Comparison of ENCODE assay signal across 14 mouse cellular contexts in the genomic region with DNA sequence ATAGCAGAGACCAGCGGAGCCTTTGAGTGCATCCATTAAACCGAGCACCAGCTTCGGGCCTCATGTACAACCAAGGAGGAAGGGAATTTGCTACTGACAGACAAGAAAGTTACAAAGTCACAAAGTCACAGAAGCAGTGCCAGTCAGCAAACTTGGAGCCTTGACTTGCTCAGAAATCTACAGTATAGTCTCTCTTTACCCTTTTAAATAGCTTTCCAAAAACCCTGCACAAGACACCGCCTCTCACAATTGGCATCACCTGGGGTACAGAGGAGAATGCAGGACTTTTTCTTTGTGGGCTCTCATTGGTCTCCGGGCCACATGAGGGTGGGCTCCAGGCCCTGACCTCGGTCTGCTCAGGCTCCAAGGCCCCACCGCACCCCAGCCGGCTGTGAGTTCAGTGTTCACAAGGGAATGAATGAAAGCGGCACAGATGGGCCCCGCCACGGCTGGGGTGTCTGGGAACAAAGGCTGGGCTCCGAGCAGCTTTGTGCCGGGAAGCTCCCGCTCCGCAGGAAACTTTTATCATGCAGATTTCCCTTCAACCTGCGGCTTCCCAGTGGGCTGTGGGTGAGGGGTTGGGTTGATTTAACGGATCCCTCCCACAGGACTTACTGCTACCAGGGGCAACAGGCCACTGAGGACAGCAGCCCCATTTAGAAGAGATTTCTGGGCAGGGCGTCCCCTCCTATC. TPM values are rescaled to one million over a fixed set of nuclear protein-coding genes. Genes with fewer than 3 reads are reported as not detected.
A peak's percentile ranks its signal among the peaks of the same experiment; 100 is the strongest.
DNase-seq lines count a peak whose midpoint lies in the region; ATAC-seq and TF ChIP-seq lines count a peak whose summit lies in the region.
"Had no signal": no experiment of that assay in that cellular context is flagged by ENCODE, and none has a peak within 500 bp of the region (broad histone marks: within the 10 kb centered on the region; RNA-seq: fewer than 3 reads in every experiment).

No protein-coding gene starts in this region.

- 64% methylated on average over 18 of the region's 18 CpGs for WGBS in stomach, embryonic 15.5 days
- WGBS in stomach, postnatal 0 days = 53% methylated on average over 18 of the region's 18 CpGs
- WGBS in forebrain, embryonic 14.5 days = 3% methylated on average over 18 of the region's 18 CpGs
- 8% methylated on average over 18 of the region's 18 CpGs for WGBS in midbrain, embryonic 12.5 days
- 57% methylated on average over 18 of the region's 18 CpGs for WGBS in kidney, embryonic 16.5 days

- H3K36me3 ChIP-seq in stomach, embryonic 15.5 days = peaks cover 61% of the 10 kb centered on the region
- peaks cover 30% of the 10 kb centered on the region for H3K36me3 ChIP-seq in stomach, postnatal 0 days (ENCODE audit: control insufficient read depth, insufficient read depth, low read length)
- peaks cover 71% of the 10 kb centered on the region for H3K36me3 ChIP-seq in forebrain, embryonic 14.5 days (ENCODE audit: control insufficient read depth, insufficient read depth, low read length)
- peaks cover 51% of the 10 kb centered on the region for H3K36me3 ChIP-seq in midbrain, embryonic 12.5 days
- H3K36me3 ChIP-seq in kidney, embryonic 16.5 days (ENCODE audit: insufficient read depth, low read length) = peaks cover 66% of the 10 kb centered on the region

- H3K4me3 ChIP-seq in stomach, embryonic 15.5 days (replicated peaks) = no peak overlapping the region
- no peak overlapping the region for H3K4me3 ChIP-seq in stomach, postnatal 0 days (ENCODE audit: low read depth, low read length)
- H3K4me3 ChIP-seq in forebrain, embryonic 14.5 days (ENCODE audit: low read depth, low read length) = no peak overlapping the region
- no peak overlapping the region for H3K4me3 ChIP-seq in midbrain, embryonic 12.5 days
- no peak overlapping the region for H3K4me3 ChIP-seq in kidney, embryonic 16.5 days (ENCODE audit: low read length)
- H3K4me3 ChIP-seq: limb, embryonic 12.5 days had no signal

- no peak overlapping the region for H3K4me2 ChIP-seq in stomach, embryonic 15.5 days
- H3K4me2 ChIP-seq in stomach, postnatal 0 days (replicated peaks; ENCODE audit: low read depth) = no peak overlapping the region
- peak overlapping the region; percentile 38 for H3K4me2 ChIP-seq in forebrain, embryonic 14.5 days (ENCODE audit: low read length)
- H3K4me2 ChIP-seq in midbrain, embryonic 12.5 days (replicated peaks) = peak overlapping the region; percentile 35
- no peak overlapping the region for H3K4me2 ChIP-seq in kidney, embryonic 16.5 days (replicated peaks; ENCODE audit: low read depth, low read length)
- H3K4me2 ChIP-seq: limb, embryonic 12.5 days had no signal

- H3K9ac ChIP-seq in stomach, embryonic 15.5 days = no peak overlapping the region
- no peak overlapping the region for H3K9ac ChIP-seq in stomach, postnatal 0 days (ENCODE audit: low read length)
- H3K9ac ChIP-seq in forebrain, embryonic 14.5 days (ENCODE audit: low read length) = peak overlapping the region; percentile 49
- H3K9ac ChIP-seq in midbrain, embryonic 12.5 days (replicated peaks) = peak overlapping the region; percentile 34; the same call in 1 of the 2 replicates
- H3K9ac ChIP-seq in kidney, embryonic 16.5 days (replicated peaks; ENCODE audit: low read length) = no peak overlapping the region
- H3K9ac ChIP-seq: limb, embryonic 12.5 days had no signal

- ATAC-seq in stomach, embryonic 15.5 days (ENCODE audit: insufficient read depth, low FRiP score, low read depth) = no peak
- no peak for ATAC-seq in stomach, postnatal 0 days (ENCODE audit: low FRiP score, low TSS enrichment)
- peak; percentile 86 for ATAC-seq in forebrain, embryonic 14.5 days
- peak; percentile 93 for ATAC-seq in midbrain, embryonic 12.5 days (ENCODE audit: low FRiP score, low read depth)
- no peak for ATAC-seq in kidney, embryonic 16.5 days (ENCODE audit: low FRiP score, low TSS enrichment)
- no peak for ATAC-seq in megakaryocyte, adult 5-6 weeks (ENCODE audit: poor library complexity, severe bottlenecking)

- H3K27ac ChIP-seq in stomach, embryonic 15.5 days = peak overlapping the region; percentile 11; the same call in 1 of the 2 replicates
- H3K27ac ChIP-seq in stomach, postnatal 0 days (replicated peaks) = no peak overlapping the region
- H3K27ac ChIP-seq in forebrain, embryonic 14.5 days (ENCODE audit: low read depth, low read length) = peak overlapping the region; percentile 96
- H3K27ac ChIP-seq in midbrain, embryonic 12.5 days (replicated peaks) = peak overlapping the region; percentile 96
- no peak overlapping the region for H3K27ac ChIP-seq in kidney, embryonic 16.5 days (ENCODE audit: low read length)
- H3K27ac ChIP-seq: limb, embryonic 12.5 days had no signal

- no peak for TF ChIP-seq EP300 in stomach, postnatal 0 days (optimal IDR thresholded peaks at IDR 0.05)

- H3K4me1 ChIP-seq in stomach, embryonic 15.5 days = no peaks in the 10 kb centered on the region
- no peaks in the 10 kb centered on the region for H3K4me1 ChIP-seq in stomach, postnatal 0 days (replicated peaks; ENCODE audit: control insufficient read depth, insufficient read depth)
- peaks cover 37% of the 10 kb centered on the region for H3K4me1 ChIP-seq in forebrain, embryonic 14.5 days (ENCODE audit: control insufficient read depth, insufficient read depth, low read length)
- peaks cover 57% of the 10 kb centered on the region for H3K4me1 ChIP-seq in midbrain, embryonic 12.5 days
- no peaks in the 10 kb centered on the region for H3K4me1 ChIP-seq in kidney, embryonic 16.5 days (ENCODE audit: insufficient read depth, low read length)
- H3K4me1 ChIP-seq: limb, embryonic 12.5 days had no signal

- no peak for TF ChIP-seq CTCF in stomach, postnatal 0 days (IDR thresholded peaks at IDR 0.05; ENCODE audit: low read depth)

- H3K27me3 ChIP-seq in stomach, embryonic 15.5 days (replicated peaks) = no peaks in the 10 kb centered on the region
- H3K27me3 ChIP-seq in stomach, postnatal 0 days (ENCODE audit: control insufficient read depth, insufficient read depth, low read length) = no peaks in the 10 kb centered on the region
- no peaks in the 10 kb centered on the region for H3K27me3 ChIP-seq in forebrain, embryonic 14.5 days (replicated peaks; ENCODE audit: control insufficient read depth, insufficient read depth, low read length)
- H3K27me3 ChIP-seq in midbrain, embryonic 12.5 days = no peaks in the 10 kb centered on the region
- no peaks in the 10 kb centered on the region for H3K27me3 ChIP-seq in kidney, embryonic 16.5 days (ENCODE audit: insufficient read depth, low read length)
- H3K27me3 ChIP-seq: limb, embryonic 12.5 days had no signal

- no peak for DNase-seq in stomach, postnatal 0 days (ENCODE audit: low spot score)
- peak; percentile 93 for DNase-seq in forebrain, embryonic 14.5 days (ENCODE audit: low spot score)
- DNase-seq in cerebellum, adult 9-11 months = no peak
- no peak for DNase-seq in lung, postnatal 25 days (ENCODE audit: low spot score)
- DNase-seq: heart, adult 11 months; kidney, adult 18-20 months; right cerebral cortex, postnatal 14 days; thymus, postnatal 25 days had no signal

- H3K9me3 ChIP-seq in stomach, embryonic 15.5 days = no peaks in the 10 kb centered on the region
- no peaks in the 10 kb centered on the region for H3K9me3 ChIP-seq in stomach, postnatal 0 days (ENCODE audit: control insufficient read depth, low read length)
- H3K9me3 ChIP-seq in forebrain, embryonic 14.5 days (replicated peaks; ENCODE audit: control insufficient read depth, low read length) = no peaks in the 10 kb centered on the region
- H3K9me3 ChIP-seq in midbrain, embryonic 12.5 days = no peaks in the 10 kb centered on the region
- no peaks in the 10 kb centered on the region for H3K9me3 ChIP-seq in kidney, embryonic 16.5 days (ENCODE audit: low read length)
- H3K9me3 ChIP-seq: G1E; limb, embryonic 12.5 days had no signal

RNA-seq across cellular contexts. Expression of gene Sars, which starts 11.7 kb away (rescaled TPM):
- polyA plus RNA-seq in stomach, embryonic 15.5 days (2015; fragmentation: Nextera tagmentation; extraction: Ambion mirVana) = 124 and 142 TPM in 2 replicates
- 99.5 and 102 TPM in 2 replicates for polyA plus RNA-seq in stomach, postnatal 0 days (2015; fragmentation: Nextera tagmentation; extraction: Ambion mirVana)
- polyA plus RNA-seq in forebrain, embryonic 14.5 days (2014; fragmentation: Nextera tagmentation; extraction: Ambion mirVana) = 227 and 241 TPM in 2 replicates
- polyA plus RNA-seq in midbrain, embryonic 12.5 days (2016; fragmentation: Nextera tagmentation; extraction: Ambion mirVana) = 184 and 192 TPM in 2 replicates
- 134 and 142 TPM in 2 replicates for polyA plus RNA-seq in kidney, embryonic 16.5 days (2015; fragmentation: Nextera tagmentation; extraction: Ambion mirVana)
- 19.2 and 19.9 TPM in 2 replicates for total RNA-seq in megakaryocyte, adult 5-6 weeks (2015)
- total RNA-seq in megakaryocyte, adult 5-6 weeks (2017) = 241 and 283 TPM in 2 replicates

RNA-seq across cellular contexts. Expression of gene Celsr2, which starts 18.0 kb away (rescaled TPM):
- polyA plus RNA-seq in stomach, embryonic 15.5 days (2015; fragmentation: Nextera tagmentation; extraction: Ambion mirVana) = 12.2 and 13.6 TPM in 2 replicates
- polyA plus RNA-seq in stomach, postnatal 0 days (2015; fragmentation: Nextera tagmentation; extraction: Ambion mirVana) = 7.5 and 9.7 TPM in 2 replicates
- 38.4 and 39.9 TPM in 2 replicates for polyA plus RNA-seq in forebrain, embryonic 14.5 days (2014; fragmentation: Nextera tagmentation; extraction: Ambion mirVana)
- polyA plus RNA-seq in midbrain, embryonic 12.5 days (2016; fragmentation: Nextera tagmentation; extraction: Ambion mirVana) = 73.3 and 78.2 TPM in 2 replicates
- polyA plus RNA-seq in kidney, embryonic 16.5 days (2015; fragmentation: Nextera tagmentation; extraction: Ambion mirVana) = 21.7 and 22.1 TPM in 2 replicates
- total RNA-seq in megakaryocyte, adult 5-6 weeks (2015) = 0.75 and 0.94 TPM in 2 replicates
- total RNA-seq in megakaryocyte, adult 5-6 weeks (2017) = 0.22 and 0.81 TPM in 2 replicates

RNA-seq across cellular contexts. Expression of gene Psrc1, which starts 49.7 kb away (rescaled TPM):
- polyA plus RNA-seq in stomach, embryonic 15.5 days (2015; fragmentation: Nextera tagmentation; extraction: Ambion mirVana) = 34.9 and 38.9 TPM in 2 replicates
- polyA plus RNA-seq in stomach, postnatal 0 days (2015; fragmentation: Nextera tagmentation; extraction: Ambion mirVana) = 7.7 and 8.3 TPM in 2 replicates
- 32.6 and 42.0 TPM in 2 replicates for polyA plus RNA-seq in forebrain, embryonic 14.5 days (2014; fragmentation: Nextera tagmentation; extraction: Ambion mirVana)
- polyA plus RNA-seq in midbrain, embryonic 12.5 days (2016; fragmentation: Nextera tagmentation; extraction: Ambion mirVana) = 60.6 and 61.9 TPM in 2 replicates
- 47.6 and 48.8 TPM in 2 replicates for polyA plus RNA-seq in kidney, embryonic 16.5 days (2015; fragmentation: Nextera tagmentation; extraction: Ambion mirVana)
- 11.9 and 12.2 TPM in 2 replicates for total RNA-seq in megakaryocyte, adult 5-6 weeks (2015)
- total RNA-seq in megakaryocyte, adult 5-6 weeks (2017) = 12.8 and 15.4 TPM in 2 replicates

Comparison
In these comparisons a context has a peak if more than half of its experiments do, and no peak if none do; other contexts are left out.
1. H3K27ac ChIP-seq: peak in stomach, embryonic 15.5 days (single experiment), forebrain, embryonic 14.5 days (single experiment) and midbrain, embryonic 12.5 days (single experiment); none in stomach, postnatal 0 days (single experiment) and kidney, embryonic 16.5 days (single experiment).
2. ATAC-seq: peak in forebrain, embryonic 14.5 days (single experiment) and midbrain, embryonic 12.5 days (single experiment); none in stomach, embryonic 15.5 days (single experiment), stomach, postnatal 0 days (single experiment), kidney, embryonic 16.5 days (single experiment) and megakaryocyte, adult 5-6 weeks (single experiment).
3. H3K4me2 ChIP-seq: peak in forebrain, embryonic 14.5 days (single experiment) and midbrain, embryonic 12.5 days (single experiment); none in stomach, embryonic 15.5 days (single experiment), stomach, postnatal 0 days (single experiment) and kidney, embryonic 16.5 days (single experiment).
4. H3K9ac ChIP-seq: peak in forebrain, embryonic 14.5 days (single experiment) and midbrain, embryonic 12.5 days (single experiment); none in stomach, embryonic 15.5 days (single experiment), stomach, postnatal 0 days (single experiment) and kidney, embryonic 16.5 days (single experiment).